Mouse (Mus musculus) liver, embryonic 14.5 days (tissue): Measurements from ENCODE around the gene Adam8.

Source experiments
- CTCF ChIP-seq: IDR thresholded peaks from 2 replicates; pipeline ENCODE4 v1.5.1; 2016; ENCODE audit warnings: antibody characterized with exemption, low read depth, control low read depth
- EP300 ChIP-seq: IDR thresholded peaks from 2 replicates; pipeline ENCODE4 v1.6.1; 2016; ENCODE audit warnings: antibody characterized with exemption, low read depth

DNA sequence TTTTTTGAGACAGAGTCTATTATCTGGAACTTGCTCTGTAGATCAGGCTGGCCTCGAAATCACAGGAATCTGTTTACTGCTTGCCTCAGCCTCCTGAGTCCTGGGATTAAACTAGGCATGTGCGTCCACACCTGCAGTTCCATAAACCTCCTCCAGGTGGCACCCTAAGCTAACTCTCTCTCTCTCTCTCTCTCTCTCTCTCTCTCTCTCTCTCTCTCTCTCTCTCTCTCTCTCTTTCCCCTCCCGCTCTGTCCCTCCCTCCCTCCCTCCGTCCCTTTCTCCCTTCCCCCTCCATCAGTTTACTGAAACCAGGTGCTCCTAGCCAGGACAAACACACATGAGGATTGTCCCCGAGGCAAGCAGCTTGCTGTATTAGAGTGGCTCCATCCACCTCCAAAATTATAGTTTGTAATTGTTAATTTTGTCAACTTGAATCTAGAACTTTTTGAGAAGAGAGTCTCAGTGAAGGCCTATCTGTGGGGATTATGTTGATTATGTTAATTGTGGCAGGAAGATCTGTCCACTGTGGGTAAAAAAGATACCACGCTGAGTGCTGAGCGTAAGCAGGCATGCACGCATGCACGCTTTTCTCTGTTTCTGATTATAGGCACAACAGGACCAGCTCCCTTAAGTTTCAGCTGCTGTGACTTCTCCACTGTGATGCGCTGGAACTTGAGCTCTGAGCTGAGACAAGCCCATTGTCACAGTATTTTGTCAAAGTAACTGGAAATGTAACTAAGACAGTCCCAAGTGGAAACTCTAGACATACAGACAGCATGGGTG lies 22.8 kb downstream of the Adam8 start:
- TF ChIP-seq CTCF = peak; percentile 89
- no peak for TF ChIP-seq EP300
